Mouse (Mus musculus) CH12.LX (cell line): ENCODE measurements at regions not wholly inside any gene's neighbourhood (a gene's known extent, or its start where the extent isn't known, plus 50 kb on each side); places are given as distances from the start of the nearest gene placed in this dataset.

ENCODE experiments used
- DNase-seq: peaks from one replicate; pipeline ENCODE4 v3.0.0-alpha.2; 2013; ENCODE audit errors: extremely low read depth
- H3K27ac ChIP-seq: 2 replicates; pipeline ENCODE4 v1.5.1; 2012; ENCODE audit warnings: low read depth, mild to moderate bottlenecking, control low read depth, moderate library complexity; ENCODE audit not compliant: insufficient read depth
- H3K27me3 ChIP-seq: replicated peaks from 2 replicates; pipeline ENCODE3; 2012; ENCODE audit warnings: inconsistent platforms
- H3K36me3 ChIP-seq, 2 experiments: replicated peaks in 1 of 2; 2 replicates each; pipeline versions ENCODE3 to v1.6.1; 2012; ENCODE audit warnings: inconsistent platforms in 1 of 2, low read length in 1 of 2, mild to moderate bottlenecking in 1 of 2, mixed read lengths in 1 of 2, moderate library complexity in 1 of 2; ENCODE audit not compliant: control insufficient read depth in 1 of 2, insufficient read depth in 1 of 2
- H3K4me1 ChIP-seq, 2 experiments: 2 replicates each; pipeline ENCODE4 v1.6.1; 2012; ENCODE audit warnings: inconsistent platforms in 1 of 2, moderate library complexity in 1 of 2; ENCODE audit not compliant: insufficient read depth in 2 of 2, control insufficient read depth in 1 of 2
- H3K4me2 ChIP-seq: 2 replicates; pipeline ENCODE4 v1.6.1; 2012; ENCODE audit warnings: low read depth, mild to moderate bottlenecking, control low read depth; ENCODE audit not compliant: poor library complexity, insufficient read depth, severe bottlenecking
- H3K4me3 ChIP-seq, 3 experiments: fragments of 150-350 bp in 1 of 3; sonication (generic) in 1 of 3; replicated peaks in 1 of 3; 2 replicates each; pipeline versions ENCODE3 to v1.5.1; 2011 to 2012; ENCODE audit warnings: low read depth in 2 of 3, low read length in 2 of 3, mild to moderate bottlenecking in 2 of 3, moderate library complexity in 2 of 3, control low read depth in 1 of 3, improper control_type of control experiment in 1 of 3, inconsistent platforms in 1 of 3, mixed read lengths in 1 of 3; ENCODE audit not compliant: poor library complexity in 1 of 3
- H3K79me2 ChIP-seq: replicated peaks from 2 replicates; pipeline ENCODE4 v1.6.1; 2012; ENCODE audit warnings: mild to moderate bottlenecking, moderate library complexity; ENCODE audit not compliant: control insufficient read depth, poor library complexity, insufficient read depth, severe bottlenecking; ENCODE audit errors: extremely low read depth
- H3K9ac ChIP-seq: 2 replicates; pipeline ENCODE4 v1.6.1; 2012; ENCODE audit warnings: low read depth, mild to moderate bottlenecking, control low read depth, moderate library complexity; ENCODE audit not compliant: insufficient read depth
- H3K9me3 ChIP-seq: replicated peaks from 2 replicates; pipeline ENCODE3; 2012; ENCODE audit warnings: low read length, inconsistent platforms, mixed read lengths
- BHLHE40 ChIP-seq: IDR thresholded peaks from 2 replicates; pipeline ENCODE4 v1.6.1; 2011; ENCODE audit warnings: mild to moderate bottlenecking, low read depth, low read length, improper control_type of control experiment
- ELF1 ChIP-seq: IDR thresholded peaks from 2 replicates; pipeline ENCODE4 v1.6.1; 2014; ENCODE audit warnings: low read depth, mild to moderate bottlenecking, inconsistent platforms, low read length, improper control_type of control experiment
- EP300 ChIP-seq: IDR thresholded peaks from 2 replicates; pipeline ENCODE4 v1.6.1; 2011; ENCODE audit warnings: low read length, improper control_type of control experiment
- ETS1 ChIP-seq: conservative IDR thresholded peaks from 2 replicates; pipeline ENCODE4 v1.6.1; 2012; ENCODE audit warnings: low read depth, mild to moderate bottlenecking, inconsistent platforms, low read length, improper control_type of control experiment, moderate library complexity
- HCFC1 ChIP-seq: IDR thresholded peaks from 2 replicates; pipeline ENCODE4 v1.6.1; 2012; ENCODE audit warnings: low read depth, mild to moderate bottlenecking, inconsistent platforms, low read length, improper control_type of control experiment
- JUN ChIP-seq: IDR thresholded peaks from 2 replicates; pipeline ENCODE4 v1.6.1; 2011; ENCODE audit warnings: low read depth, mild to moderate bottlenecking, low read length, improper control_type of control experiment, moderate library complexity; ENCODE audit not compliant: insufficient read depth
- JUND ChIP-seq: conservative IDR thresholded peaks from 2 replicates; pipeline ENCODE4 v1.6.1; 2011; ENCODE audit warnings: low read depth, low read length, improper control_type of control experiment
- KAT2A ChIP-seq: IDR thresholded peaks from 2 replicates; pipeline ENCODE4 v1.6.1; 2012; ENCODE audit warnings: low read length, improper control_type of control experiment, inconsistent platforms; ENCODE audit not compliant: insufficient replicate concordance
- MAZ ChIP-seq: IDR thresholded peaks from 2 replicates; pipeline ENCODE4 v1.6.1; 2012; ENCODE audit warnings: low read depth, mild to moderate bottlenecking, inconsistent platforms, low read length, improper control_type of control experiment, moderate library complexity
- POLR2AphosphoS2 ChIP-seq: IDR thresholded peaks from 2 replicates; pipeline ENCODE4 v1.6.1; 2011; ENCODE audit warnings: low read depth, low read length, improper control_type of control experiment
- SIN3A ChIP-seq: IDR thresholded peaks from 2 replicates; pipeline ENCODE4 v1.6.1; 2012; ENCODE audit warnings: low read length, improper control_type of control experiment, inconsistent platforms
- TBP ChIP-seq: conservative IDR thresholded peaks from 2 replicates; pipeline ENCODE4 v1.6.1; 2011; ENCODE audit warnings: low read depth, low read length, improper control_type of control experiment
- TCF12 ChIP-seq: IDR thresholded peaks from 2 replicates; pipeline ENCODE4 v1.6.1; 2014; ENCODE audit warnings: low read depth, mild to moderate bottlenecking, inconsistent platforms, low read length, improper control_type of control experiment
- USF1 ChIP-seq: IDR thresholded peaks from 2 replicates; pipeline ENCODE4 v1.6.1; 2014; ENCODE audit warnings: low read depth, mild to moderate bottlenecking, inconsistent platforms, low read length, improper control_type of control experiment
- ZKSCAN1 ChIP-seq: IDR thresholded peaks from 2 replicates; pipeline ENCODE4 v1.6.1; 2012; ENCODE audit warnings: low read depth, inconsistent platforms, low read length, improper control_type of control experiment, borderline replicate concordance
- ZMIZ1 ChIP-seq: IDR thresholded peaks from 2 replicates; pipeline ENCODE4 v1.6.1; 2012; ENCODE audit warnings: low read depth, mild to moderate bottlenecking, inconsistent platforms, low read length, improper control_type of control experiment
- dilution Hi-C: fragments of 300-500 bp; cut with MboI; formaldehyde crosslinking; loops from 2 replicates; pipeline ENCODE4 v1.14.3; 2020; ENCODE audit warnings: low sequenced_read_pairs; ENCODE audit not compliant: extremely low pct_unique_long_range_greater_than_20kb, extremely low pct_ligation_motif_present
- in situ Hi-C: fragments of 300-500 bp; cut with MboI; formaldehyde crosslinking; loops from 3 replicates; pipeline ENCODE4 v1.14.3; 2019; ENCODE audit warnings: low sequenced_read_pairs, low pct_ligation_motif_present, low pct_unique_long_range_greater_than_20kb, mixed read lengths

DNA sequence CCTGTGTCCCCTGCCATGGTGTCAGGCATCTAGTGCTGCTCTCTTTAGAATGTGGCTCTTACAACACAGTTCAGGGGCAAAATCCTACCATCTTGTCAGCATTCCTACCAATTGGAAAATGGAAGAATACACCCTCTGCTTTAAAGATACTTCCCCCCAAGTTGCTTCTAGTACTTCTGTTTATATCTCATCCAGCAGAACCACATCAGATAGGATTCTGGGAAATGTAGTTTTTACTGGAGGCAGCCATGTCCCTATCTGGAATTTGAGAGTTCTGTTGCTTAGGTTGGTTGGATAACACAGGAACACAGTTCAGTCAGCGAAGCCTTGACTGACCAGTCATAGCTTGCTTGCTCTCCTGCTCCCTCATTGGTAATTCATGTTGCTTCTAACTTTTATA is 96.7 kb upstream of the Dazl start:
- Histone ChIP-seq H3K27ac (no peak overlapping the region), H3K4me1 (0 out of 4 replicates have a peak, but pooled peaks cover 0 to 2% of the 10 kb centered on the region in 2 experiments), H3K9me3 (no peaks in the 10 kb centered on the region), H3K4me3 (no peak overlapping the region), H3K4me2 (no peak overlapping the region), H3K36me3 (no peaks in the 10 kb centered on the region), H3K79me2 (no peaks in the 10 kb centered on the region), H3K9ac (no peak overlapping the region), H3K27me3 (no peaks in the 10 kb centered on the region)
- no peak for DNase-seq
- in situ Hi-C loops (no loop called here), dilution Hi-C loops (no loop called here)
- no peak for TF ChIP-seq JUND
- no peak for TF ChIP-seq USF1
- TF ChIP-seq HCFC1, result peak; percentile 71

DNA sequence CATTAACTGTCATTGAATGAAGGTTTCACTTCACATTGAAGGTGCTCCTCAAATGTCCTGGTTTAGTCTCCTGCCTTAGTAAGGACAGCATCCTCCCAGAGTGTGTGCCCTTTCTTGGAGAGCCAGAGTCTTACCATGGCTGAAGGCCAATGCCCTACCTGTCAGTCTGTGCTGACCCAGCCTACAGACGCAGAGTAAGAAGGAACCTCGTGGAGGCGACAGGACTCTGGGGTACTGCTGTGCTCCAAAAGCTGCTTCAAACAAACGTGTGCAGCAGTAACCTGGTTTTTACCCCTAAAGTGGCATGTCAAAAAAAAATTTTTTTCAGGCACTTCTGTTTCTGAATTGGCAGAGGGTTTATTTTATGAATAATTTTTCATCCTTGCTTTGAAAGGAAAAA is 97.8 kb upstream of the Dazl start:
- dilution Hi-C loops, result no loop called here
- in situ Hi-C loops, result no loop called here
- no peaks in the 10 kb centered on the region for H3K27me3 ChIP-seq
- no peak overlapping the region for H3K4me3 ChIP-seq
- TF ChIP-seq ZKSCAN1 (no peak), TCF12 (no peak), USF1 (no peak), SIN3A (no peak), HCFC1 (no peak), MAZ (no peak), BHLHE40 (no peak), ELF1 (no peak), EP300 (no peak), JUN (no peak), KAT2A (no peak), POLR2AphosphoS2 (no peak), JUND (no peak), ZMIZ1 (no peak), ETS1 (no peak), TBP (no peak)
- H3K9ac ChIP-seq, result no peak overlapping the region
- H3K9me3 ChIP-seq, result no peaks in the 10 kb centered on the region
- H3K27ac ChIP-seq, result no peak overlapping the region
- 0 out of 4 replicates have a peak, but pooled peaks cover 0 to 2% of the 10 kb centered on the region in 2 experiments for H3K4me1 ChIP-seq
- DNase-seq, result no peak
- H3K4me2 ChIP-seq, result no peak overlapping the region
- no peaks in the 10 kb centered on the region for H3K79me2 ChIP-seq
- H3K36me3 ChIP-seq, result no peaks in the 10 kb centered on the region
